Mouse (Mus musculus) heart, adult 2 months (tissue): ENCODE data around the gene Atcay.

Experiments
- CTCF ChIP-seq: fragments of 200-600 bp; IDR thresholded peaks from 2 replicates; pipeline ENCODE4 v1.8.1; 2022; ENCODE audit warnings: antibody characterized with exemption, mild to moderate bottlenecking, moderate library complexity
- EP300 ChIP-seq: fragments of 200-500 bp; IDR thresholded peaks from 2 replicates; pipeline ENCODE4 v1.6.1; 2011; ENCODE audit warnings: low read depth, low read length, control low read depth; ENCODE audit not compliant: insufficient read depth
- POLR2A ChIP-seq: fragments of 200-500 bp; IDR thresholded peaks from 2 replicates; pipeline ENCODE4 v1.6.1; 2011; ENCODE audit warnings: mild to moderate bottlenecking, low read depth, low read length, control low read depth; ENCODE audit not compliant: insufficient read depth

GRCm38 (mm10) chr10:81265540-81265939 lies 34.9 kb upstream of the Atcay start:
- TF ChIP-seq EP300 (no peak), CTCF (no peak), POLR2A (no peak)
